Mouse (Mus musculus) lung, adult 2 months (tissue): ENCODE data around the gene Abcb6.

ENCODE experiments used
- CTCF ChIP-seq: fragments of 200-500 bp; IDR thresholded peaks from 2 replicates; pipeline ENCODE4 v1.5.1; 2011; ENCODE audit warnings: mild to moderate bottlenecking, low read length, control low read depth; ENCODE audit not compliant: insufficient read depth
- POLR2A ChIP-seq: fragments of 200-500 bp; IDR thresholded peaks from 2 replicates; pipeline ENCODE4 v1.6.1; 2011; ENCODE audit warnings: low read depth, mild to moderate bottlenecking, control low read depth, low read length, borderline replicate concordance; ENCODE audit errors: extremely low read depth

DNA sequence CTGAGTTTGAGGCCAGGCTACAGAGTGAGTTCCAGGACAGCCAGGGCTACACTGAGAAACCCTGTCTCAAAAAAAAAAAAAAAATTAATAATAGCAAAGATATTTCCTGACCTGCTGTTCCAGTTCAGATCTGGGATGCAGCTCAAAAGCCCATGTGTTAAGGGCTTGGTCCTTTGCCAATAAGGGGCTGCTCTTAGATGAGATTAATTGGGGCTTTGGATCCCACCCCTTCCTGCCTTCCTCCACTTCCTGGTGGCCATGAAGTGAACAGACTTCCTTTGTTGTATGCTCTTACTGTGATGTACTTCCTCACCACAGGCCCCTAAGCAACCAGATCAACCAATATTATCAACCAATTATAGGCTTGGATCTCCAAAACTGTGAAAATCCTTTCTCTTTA, 6.9 kb upstream of the Abcb6 start:
- TF ChIP-seq CTCF (no peak), POLR2A (no peak)
